Mouse (Mus musculus) thymus, postnatal 10 days (tissue): ENCODE results near the gene Rc3h2.

Experiments used
- DNase-seq, 2 experiments: peaks; one replicate each; pipeline ENCODE4 v3.0.0; 2021; ENCODE audit warnings: low spot score in 2 of 2

Gene Rc3h2

GRCm38 (mm10) chr2:37338497-37339187 is 84.1 kb downstream of the Rc3h2 start:
- no peak for DNase-seq

GRCm38 (mm10) chr2:37333321-37333720 is 89.4 kb downstream of the Rc3h2 start:
- no peak for DNase-seq

GRCm38 (mm10) chr2:37326215-37326614 is 96.5 kb downstream of the Rc3h2 start, which contains the start of gene Olfr368:
Gene Olfr368, plus strand, starts transcription at chr2:37326515.
- no peak for DNase-seq
